Mouse (Mus musculus): ENCODE data around the gene Tirap. TPM values are rescaled to one million over a fixed set of nuclear protein-coding genes. Genes with fewer than 3 reads are reported as not detected.
A peak's percentile ranks its signal among the peaks of the same experiment; 100 is the strongest.

Gene Tirap
- polyA plus RNA-seq, 1 experiment from 2014 or later, result 11.8 TPM

GRCm38 (mm10) chr9:35145829-35146228, 54.3 kb downstream of the Tirap start:
- Histone ChIP-seq H3K27me3 (replicated peaks) (no peaks in the 10 kb centered on the region), H3K9me3 (replicated peaks) (no peaks in the 10 kb centered on the region), H3K4me3 (no peak overlapping the region), H3K4me1 (replicated peaks) (peaks cover 2% of the 10 kb centered on the region; the same call in 1 of the 2 replicates), H3K27ac (ENCODE audit: poor library complexity, severe bottlenecking) (no peak overlapping the region), H3K4me2 (no peak overlapping the region), H3K9ac (no peak overlapping the region), H3K36me3 (no peaks in the 10 kb centered on the region)
- ATAC-seq (ENCODE audit: insufficient number of reproducible peaks, low FRiP score), result no peak
- 76% methylated on average over 1 of the region's 1 CpGs for WGBS

- Histone ChIP-seq H3K4me1 (replicated peaks) (peaks cover 2% of the 10 kb centered on the region; the same call in 1 of the 2 replicates), H3K36me3 (no peaks in the 10 kb centered on the region), H3K27me3 (replicated peaks) (no peaks in the 10 kb centered on the region), H3K9ac (no peak overlapping the region), H3K27ac (ENCODE audit: poor library complexity, severe bottlenecking) (no peak overlapping the region), H3K4me2 (no peak overlapping the region), H3K4me3 (no peak overlapping the region), H3K9me3 (replicated peaks) (no peaks in the 10 kb centered on the region)
- no peak; the same call in 1 of the 2 replicates for ATAC-seq (ENCODE audit: insufficient number of reproducible peaks, low FRiP score)
- 69% methylated on average over 9 of the region's 9 CpGs for WGBS
These were observed 55.0 kb downstream of the Tirap start for GRCm38 (mm10) chr9:35145118-35145517.

GRCm38 (mm10) chr9:35142221-35142620, 57.9 kb downstream of the Tirap start:
- Histone ChIP-seq H3K4me3 (no peak overlapping the region), H3K9me3 (replicated peaks) (no peaks in the 10 kb centered on the region), H3K9ac (no peak overlapping the region), H3K27me3 (replicated peaks) (no peaks in the 10 kb centered on the region), H3K4me1 (replicated peaks) (peaks cover 2% of the 10 kb centered on the region; the same call in 1 of the 2 replicates), H3K27ac (ENCODE audit: poor library complexity, severe bottlenecking) (no peak overlapping the region), H3K36me3 (no peaks in the 10 kb centered on the region; the same call in 1 of the 2 replicates), H3K4me2 (no peak overlapping the region)
- 70% methylated on average over 2 of the region's 2 CpGs for WGBS
- ATAC-seq (ENCODE audit: insufficient number of reproducible peaks, low FRiP score), result no peak

GRCm38 (mm10) chr9:35139231-35139744, 60.8 kb downstream of the Tirap start:
- Histone ChIP-seq H3K9ac (no peak overlapping the region; the same call in 1 of the 2 replicates), H3K4me3 (no peak overlapping the region), H3K36me3 (peaks cover 6% of the 10 kb centered on the region; the same call in 1 of the 2 replicates), H3K27me3 (replicated peaks) (no peaks in the 10 kb centered on the region), H3K27ac (ENCODE audit: poor library complexity, severe bottlenecking) (no peak overlapping the region), H3K4me1 (replicated peaks) (peaks cover 9% of the 10 kb centered on the region; the same call in 1 of the 2 replicates), H3K9me3 (replicated peaks) (no peaks in the 10 kb centered on the region), H3K4me2 (no peak overlapping the region)
- ATAC-seq (ENCODE audit: insufficient number of reproducible peaks, low FRiP score), result no peak
- WGBS, result 80% methylated on average over 5 of the region's 5 CpGs

GRCm38 (mm10) chr9:35138029-35138428, 62.1 kb downstream of the Tirap start:
- Histone ChIP-seq H3K9me3 (replicated peaks) (no peaks in the 10 kb centered on the region), H3K27ac (ENCODE audit: poor library complexity, severe bottlenecking) (no peak overlapping the region), H3K27me3 (replicated peaks) (no peaks in the 10 kb centered on the region), H3K36me3 (peaks cover 6% of the 10 kb centered on the region; the same call in 1 of the 2 replicates), H3K9ac (no peak overlapping the region), H3K4me2 (no peak overlapping the region), H3K4me3 (no peak overlapping the region), H3K4me1 (replicated peaks) (peaks cover 9% of the 10 kb centered on the region; the same call in 1 of the 2 replicates)
- ATAC-seq (ENCODE audit: insufficient number of reproducible peaks, low FRiP score), result no peak
- 75% methylated on average over 7 of the region's 7 CpGs for WGBS

- no peak overlapping the region for H3K4me2 ChIP-seq
- peaks cover 13% of the 10 kb centered on the region; the same call in 1 of the 2 replicates for H3K4me1 ChIP-seq (replicated peaks)
- ATAC-seq (ENCODE audit: insufficient number of reproducible peaks, low FRiP score), result no peak
- H3K9ac ChIP-seq, result no peak overlapping the region; the same call in 1 of the 2 replicates
- no peak overlapping the region for H3K4me3 ChIP-seq
- peak overlapping the region; percentile 13; the same call in 1 of the 2 replicates for H3K27ac ChIP-seq (ENCODE audit: poor library complexity, severe bottlenecking)
- H3K27me3 ChIP-seq (replicated peaks), result no peaks in the 10 kb centered on the region
- H3K36me3 ChIP-seq, result peaks cover 6% of the 10 kb centered on the region; the same call in 1 of the 2 replicates
- H3K9me3 ChIP-seq (replicated peaks), result no peaks in the 10 kb centered on the region
- WGBS, result 58% methylated on average over 6 of the region's 6 CpGs
These were observed 64.5 kb downstream of the Tirap start for GRCm38 (mm10) chr9:35135575-35135974.

Other genes with a start within 250 kb of the Tirap start
- gene St3gal4, start 81.0 kb downstream of the Tirap start, polyA plus RNA-seq (2016; fragmentation: Nextera tagmentation; extraction: Ambion mirVana), result 20.8 and 20.9 TPM in 2 replicates
- 61.5 and 64.4 TPM in 2 replicates for gene Dcps, start 24.2 kb downstream of the Tirap start, polyA plus RNA-seq (2016; fragmentation: Nextera tagmentation; extraction: Ambion mirVana)
- 97.4 and 101 TPM in 2 replicates for gene Srpr, start 116 bp downstream of the Tirap start, polyA plus RNA-seq (2016; fragmentation: Nextera tagmentation; extraction: Ambion mirVana)
- gene Foxred1, start 10.8 kb upstream of the Tirap start, polyA plus RNA-seq (2016; fragmentation: Nextera tagmentation; extraction: Ambion mirVana), result 62.2 and 67.6 TPM in 2 replicates
- gene Fam118b, start 67.5 kb upstream of the Tirap start, polyA plus RNA-seq (2016; fragmentation: Nextera tagmentation; extraction: Ambion mirVana), result 26.6 and 28.5 TPM in 2 replicates
- gene Rpusd4, start 67.6 kb upstream of the Tirap start, polyA plus RNA-seq (2016; fragmentation: Nextera tagmentation; extraction: Ambion mirVana), result 22.1 and 24.4 TPM in 2 replicates
- 7.0 and 8.2 TPM in 2 replicates for gene Cdon, start 220.8 kb upstream of the Tirap start, polyA plus RNA-seq (2016; fragmentation: Nextera tagmentation; extraction: Ambion mirVana)

All from heart, embryonic 12.5 days (tissue).